Comparison of ENCODE assay signal across 8 mouse cellular contexts in the genomic region with DNA sequence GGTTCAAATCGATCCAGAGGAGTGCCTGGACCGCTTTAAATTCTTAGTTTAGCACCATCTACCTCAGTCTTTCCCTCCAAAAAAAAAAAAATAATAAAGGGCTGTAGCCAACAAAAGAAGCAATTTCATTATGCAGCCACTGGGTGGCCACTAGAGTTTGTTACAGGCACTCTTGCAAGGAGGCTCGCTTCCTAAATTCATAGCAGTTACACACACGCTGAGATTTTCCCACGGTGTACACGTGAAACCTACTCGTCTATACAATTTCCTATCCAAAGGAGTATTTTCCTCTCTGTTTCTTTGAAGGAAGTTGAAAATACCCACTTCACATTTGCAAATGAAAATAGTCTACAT. TPM values are rescaled to one million over a fixed set of nuclear protein-coding genes. Genes with fewer than 3 reads are reported as not detected.
A peak's percentile ranks its signal among the peaks of the same experiment; 100 is the strongest.
DNase-seq lines count a peak whose midpoint lies in the region; ATAC-seq and TF ChIP-seq lines count a peak whose summit lies in the region.

No protein-coding gene starts in this region.

- no peaks in the 10 kb centered on the region for H3K4me1 ChIP-seq in ES-Bruce4 (ENCODE audit: control insufficient read depth, insufficient read depth, low read length)
- no peaks in the 10 kb centered on the region; the same call in 1 of the 2 replicates for H3K4me1 ChIP-seq in bone marrow, adult 2 months (ENCODE audit: control insufficient read depth, insufficient read depth, low read length)
- no peaks in the 10 kb centered on the region for H3K4me1 ChIP-seq in lung, postnatal 0 days (ENCODE audit: insufficient read depth, low read depth, low read length)

- under 1% methylated on average over 7 of the region's 7 CpGs for WGBS in bone marrow, adult 2 months
- 0% methylated on average over 7 of the region's 7 CpGs for WGBS in lung, postnatal 0 days

- H3K4me3 ChIP-seq in ES-Bruce4 (ENCODE audit: low read depth, low read length): peak overlapping the region; percentile 61
- H3K4me3 ChIP-seq in bone marrow, adult 2 months (replicated peaks; ENCODE audit: control insufficient read depth, low read depth, low read length): peak overlapping the region; percentile 63
- peak overlapping the region; percentile 51 for H3K4me3 ChIP-seq in lung, postnatal 0 days (ENCODE audit: low read depth, low read length)

- H3K9me3 ChIP-seq in ES-Bruce4 (replicated peaks; ENCODE audit: control insufficient read depth, insufficient read depth, low read length, poor library complexity, severe bottlenecking): no peaks in the 10 kb centered on the region
- H3K9me3 ChIP-seq in lung, postnatal 0 days (ENCODE audit: low read length): no peaks in the 10 kb centered on the region

- TF ChIP-seq POLR2A in ES-Bruce4 (IDR thresholded peaks at IDR 0.05; ENCODE audit: insufficient read depth, low read length): no peak
- no peak for TF ChIP-seq POLR2A in bone marrow, adult 2 months (IDR thresholded peaks at IDR 0.05; ENCODE audit: borderline replicate concordance, control insufficient read depth, low read depth, low read length)

- TF ChIP-seq CTCF in ES-Bruce4 (IDR thresholded peaks at IDR 0.05; ENCODE audit: low read depth, low read length): no peak
- peak; percentile 16; the same call in 1 of the 2 replicates for TF ChIP-seq CTCF in bone marrow, adult 2 months (IDR thresholded peaks at IDR 0.05; ENCODE audit: control insufficient read depth, insufficient read depth, low read length)
- TF ChIP-seq CTCF in lung, postnatal 0 days (IDR thresholded peaks at IDR 0.05): peak; percentile 75

- H3K36me3 ChIP-seq in ES-Bruce4 (ENCODE audit: control insufficient read depth, insufficient read depth, low read length, poor library complexity, severe bottlenecking): no peaks in the 10 kb centered on the region
- H3K36me3 ChIP-seq in lung, postnatal 0 days (ENCODE audit: insufficient read depth, low read length): no peaks in the 10 kb centered on the region

- DNase-seq in layer of hippocampus, postnatal 10 days (ENCODE audit: low spot score in 2 of 2): peak; percentile 43 to 66
- DNase-seq in lung, postnatal 0 days (ENCODE audit: low spot score): peak; percentile 90
- DNase-seq in retina, adult 2 months (ENCODE audit: low read depth, low spot score): peak; percentile 37
- DNase-seq in urinary bladder, adult 2 months (ENCODE audit: low spot score): no peak

- H3K4me2 ChIP-seq in lung, postnatal 0 days (replicated peaks; ENCODE audit: low read depth, low read length): peak overlapping the region; percentile 100

- ATAC-seq in erythroblast, adult 5-6 weeks (replicated peaks; ENCODE audit: low FRiP score, poor library complexity, severe bottlenecking): 0 out of 2 replicates have a peak, but pooled peaks have one; percentile 49
- peak; percentile 72 to 86 for ATAC-seq in hematopoietic stem cell, adult 5-6 weeks (replicated peaks in 1 of 2; ENCODE audit: insufficient read depth in 1 of 2, low FRiP score in 2 of 2, low TSS enrichment in 1 of 2, low read depth in 1 of 2, poor library complexity in 2 of 2, severe bottlenecking in 2 of 2)
- ATAC-seq in lung, postnatal 0 days: peak; percentile 33

- no peak overlapping the region for H3K27ac ChIP-seq in ES-Bruce4 (ENCODE audit: insufficient read depth, low read length)
- no peak overlapping the region for H3K27ac ChIP-seq in bone marrow, adult 2 months (ENCODE audit: control insufficient read depth, insufficient read depth, low read depth, low read length, poor library complexity)
- H3K27ac ChIP-seq in lung, postnatal 0 days (ENCODE audit: low read length): no peak overlapping the region

- H3K27me3 ChIP-seq in ES-Bruce4 (ENCODE audit: control insufficient read depth, insufficient read depth, low read length, poor library complexity, severe bottlenecking): peaks cover 2% of the 10 kb centered on the region; the same call in 1 of the 2 replicates
- H3K27me3 ChIP-seq in lung, postnatal 0 days (replicated peaks; ENCODE audit: insufficient read depth, low read length): 0 out of 2 replicates have a peak, but pooled peaks cover 7% of the 10 kb centered on the region

- no peak for TF ChIP-seq EP300 in ES-Bruce4 (IDR thresholded peaks at IDR 0.05; ENCODE audit: insufficient read depth, low read depth, low read length)
- no peak for TF ChIP-seq EP300 in lung, postnatal 0 days (IDR thresholded peaks at IDR 0.05)

- H3K9ac ChIP-seq in ES-Bruce4 (ENCODE audit: low read depth, poor library complexity, severe bottlenecking): 0 out of 2 replicates have a peak overlapping the region, but pooled peaks have one; percentile 1
- H3K9ac ChIP-seq in lung, postnatal 0 days (replicated peaks; ENCODE audit: low read depth): 0 out of 2 replicates have a peak overlapping the region, but pooled peaks have one; percentile 16

RNA-seq across cellular contexts. Expression of gene Klhl31, which starts 19.6 kb away (rescaled TPM):
- 0.11 and 0.15 TPM in 2 replicates for polyA plus RNA-seq in ES-Bruce4 (2011; ENCODE audit: insufficient read depth, insufficient read length, low read depth, missing spikeins)
- 0.40 and 0.70 TPM in 2 replicates for polyA plus RNA-seq in bone marrow, adult 2 months (2011; ENCODE audit: insufficient read depth, insufficient read length, low replicate concordance, missing spikeins)
- not detected in 2 replicates for total RNA-seq in erythroblast, adult 5-6 weeks (2015; ENCODE audit: low replicate concordance)
- not detected in 2 replicates for total RNA-seq in erythroblast, adult 5-6 weeks (2017; ENCODE audit: low replicate concordance)
- not detected in 2 replicates for total RNA-seq in hematopoietic stem cell, adult 5-6 weeks (2017)
- total RNA-seq in layer of hippocampus, postnatal 10 days (2021): under 1 TPM in 1 of 2 experiments, not detected in 1; 0.11 TPM
- polyA plus RNA-seq in lung, postnatal 0 days (2015; fragmentation: Nextera tagmentation; extraction: Ambion mirVana): 0.32 and 0.36 TPM in 2 replicates
- 0.03 TPM in 2 replicates for polyA plus RNA-seq in urinary bladder, adult 2 months (2012; rRNA removed)
